Mouse (Mus musculus) midbrain, embryonic 16.5 days (tissue): ENCODE results near the gene Rsl24d1. TPM values are rescaled to one million over a fixed set of nuclear protein-coding genes. Genes with fewer than 3 reads are reported as not detected.

Experiments used
- ATAC-seq: fragments of 200-750 bp; cut with Nextera tagmentation; 2 replicates; pipeline ENCODE4 v1.8.0; 2017; ENCODE audit warnings: moderate TSS enrichment
- H3K27ac ChIP-seq: fragments of 300-500 bp; sonication (generic); 2 replicates; pipeline ENCODE4 v1.5.1; 2014; ENCODE audit warnings: mild to moderate bottlenecking, low read length, mixed read lengths
- H3K27me3 ChIP-seq: fragments of 300-500 bp; sonication (generic); 2 replicates; pipeline ENCODE4 v1.6.1; 2014; ENCODE audit warnings: low read depth, low read length, mixed read lengths; ENCODE audit not compliant: control insufficient read depth, insufficient read depth
- H3K36me3 ChIP-seq: fragments of 300-500 bp; sonication (generic); 2 replicates; pipeline ENCODE4 v1.6.1; 2014; ENCODE audit warnings: mild to moderate bottlenecking, low read length, moderate library complexity, mixed read lengths; ENCODE audit not compliant: control insufficient read depth, insufficient read depth
- H3K4me1 ChIP-seq: fragments of 300-500 bp; sonication (generic); 2 replicates; pipeline ENCODE4 v1.6.1; 2014; ENCODE audit warnings: mild to moderate bottlenecking, low read length, mixed read lengths; ENCODE audit not compliant: control insufficient read depth, insufficient read depth
- H3K4me2 ChIP-seq: fragments of 300-500 bp; sonication (generic); 2 replicates; pipeline ENCODE4 v1.6.1; 2014; ENCODE audit warnings: mild to moderate bottlenecking, low read length, mixed read lengths
- H3K4me3 ChIP-seq: fragments of 300-500 bp; sonication (generic); 2 replicates; pipeline ENCODE4 v1.5.1; 2014; ENCODE audit warnings: low read depth, mild to moderate bottlenecking, low read length, moderate library complexity, mixed read lengths
- H3K9ac ChIP-seq: fragments of 300-500 bp; sonication (generic); 2 replicates; pipeline ENCODE4 v1.6.1; 2014; ENCODE audit warnings: low read depth, low read length, mixed read lengths
- H3K9me3 ChIP-seq: fragments of 300-500 bp; sonication (generic); replicated peaks from 2 replicates; pipeline ENCODE4 v1.6.1; 2014; ENCODE audit warnings: mild to moderate bottlenecking, low read length, mixed read lengths; ENCODE audit not compliant: control insufficient read depth, poor library complexity, severe bottlenecking
- WGBS: fragments of 180-500 bp; shearing (Covaris S2); extraction: QIAGEN DNeasy Blood & Tissue Kit; methylation state at CpG from one replicate; pipeline ENCODE4 v1.1.7; 2014; 5-methylcytosine and 5-hydroxymethylcytosine counted together
- polyA plus RNA-seq: library from polyadenylated mRNA; unstranded; fragments of >200 nt; fragmentation: Nextera tagmentation; extraction: Ambion mirVana; gene quantifications from 2 replicates; pipeline ENCODE4 v1.2.1, GENCODE M21; 2015

Gene Rsl24d1
- polyA plus RNA-seq, 1 experiment from 2014 or later: 103 TPM

DNA sequence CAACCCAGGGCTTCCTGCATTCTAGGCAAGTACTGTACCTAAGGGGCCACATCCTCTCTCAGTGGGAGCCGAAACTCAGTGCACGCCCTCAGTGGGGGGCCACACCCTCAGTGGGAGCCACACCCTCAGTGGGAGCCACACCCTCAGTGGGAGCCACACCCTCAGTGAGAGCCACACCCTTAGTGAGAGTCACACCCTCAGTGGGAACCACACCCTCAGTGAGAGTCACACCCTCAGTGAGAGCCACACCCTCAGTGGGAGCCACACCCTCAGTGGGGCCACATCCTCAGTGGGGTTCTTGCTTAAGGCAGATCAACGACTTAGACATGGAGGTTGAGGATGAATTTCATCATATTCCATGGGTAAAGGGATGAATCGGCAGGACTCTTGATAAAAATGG is 44.7 kb downstream of the Rsl24d1 start:
- Histone ChIP-seq H3K9me3 (no peaks in the 10 kb centered on the region), H3K27me3 (no peaks in the 10 kb centered on the region), H3K27ac (no peak overlapping the region), H3K36me3 (no peaks in the 10 kb centered on the region), H3K4me1 (no peaks in the 10 kb centered on the region), H3K9ac (no peak overlapping the region), H3K4me2 (no peak overlapping the region), H3K4me3 (no peak overlapping the region)
- 84% methylated on average over 4 of the region's 4 CpGs for WGBS
- ATAC-seq: no peak

DNA sequence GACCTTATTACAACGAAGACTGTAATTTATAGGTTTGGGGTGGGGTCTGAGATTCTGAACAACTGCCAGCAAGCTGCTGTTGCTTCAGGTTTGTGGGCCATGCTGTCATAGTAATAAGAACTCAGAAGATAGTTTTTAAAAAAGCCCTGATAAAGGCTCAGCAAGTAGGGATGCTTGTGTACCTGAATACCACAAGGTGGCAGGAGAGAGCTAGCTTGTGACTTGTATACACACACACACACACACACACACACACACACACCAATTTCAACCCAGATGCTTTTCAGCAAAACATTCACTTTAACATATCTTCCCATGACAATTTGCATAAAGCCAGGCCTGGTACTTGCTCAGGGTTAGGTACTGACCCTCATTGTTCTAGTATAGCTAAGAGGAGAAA is 46.0 kb downstream of the Rsl24d1 start:
- no peaks in the 10 kb centered on the region for H3K9me3 ChIP-seq
- ATAC-seq: no peak
- H3K4me2 ChIP-seq: no peak overlapping the region
- no peaks in the 10 kb centered on the region for H3K36me3 ChIP-seq
- no peak overlapping the region for H3K9ac ChIP-seq
- H3K4me3 ChIP-seq: no peak overlapping the region
- WGBS: 54% methylated on average over 1 of the region's 1 CpGs
- H3K4me1 ChIP-seq: no peaks in the 10 kb centered on the region
- H3K27ac ChIP-seq: no peak overlapping the region
- H3K27me3 ChIP-seq: no peaks in the 10 kb centered on the region

DNA sequence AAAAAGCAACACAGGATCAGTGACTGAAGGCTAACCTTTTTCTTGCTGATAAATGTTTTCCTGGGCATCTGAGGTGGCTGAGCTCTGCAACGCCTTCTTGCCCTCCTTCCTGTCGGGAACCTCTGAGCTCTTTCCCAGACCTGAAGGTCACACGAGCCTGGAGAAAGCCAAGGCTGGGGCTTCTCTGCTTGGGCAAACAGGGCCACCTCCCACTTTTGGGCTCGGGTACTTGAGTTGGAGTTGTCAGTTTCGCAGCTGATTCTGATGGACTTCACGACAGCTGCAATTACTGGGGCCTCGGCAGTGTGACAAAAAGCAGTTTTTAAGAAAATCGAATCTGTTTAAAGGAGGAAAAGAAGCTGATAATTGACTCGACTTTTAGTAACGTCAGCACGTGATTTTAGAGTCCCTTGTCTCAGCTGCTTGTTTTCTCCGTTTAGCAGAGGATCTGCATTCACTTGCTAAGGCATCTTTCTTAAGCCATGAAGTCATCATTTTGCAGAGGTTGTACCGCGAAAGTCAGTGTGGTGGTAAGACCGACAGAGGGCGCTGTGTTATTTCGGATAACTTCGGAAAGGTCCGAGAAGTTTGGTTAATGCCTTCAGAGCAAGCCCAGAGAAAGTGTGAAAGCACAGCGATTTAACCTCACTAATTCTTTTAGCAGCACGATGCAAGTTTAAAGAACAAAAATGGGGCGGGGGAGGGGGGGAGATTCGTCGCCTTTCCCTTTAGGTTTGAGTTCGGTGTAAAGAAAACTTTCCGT is 49.5 kb downstream of the Rsl24d1 start:
- Histone ChIP-seq H3K27me3 (no peaks in the 10 kb centered on the region), H3K27ac (no peak overlapping the region), H3K4me3 (no peak overlapping the region), H3K9ac (0 out of 2 replicates have a peak overlapping the region, but pooled peaks have one; percentile 21), H3K4me1 (no peaks in the 10 kb centered on the region), H3K4me2 (peak overlapping the region; percentile 42), H3K36me3 (no peaks in the 10 kb centered on the region), H3K9me3 (no peaks in the 10 kb centered on the region)
- ATAC-seq: peak; percentile 84
- WGBS: 20% methylated on average over 26 of the region's 26 CpGs

DNA sequence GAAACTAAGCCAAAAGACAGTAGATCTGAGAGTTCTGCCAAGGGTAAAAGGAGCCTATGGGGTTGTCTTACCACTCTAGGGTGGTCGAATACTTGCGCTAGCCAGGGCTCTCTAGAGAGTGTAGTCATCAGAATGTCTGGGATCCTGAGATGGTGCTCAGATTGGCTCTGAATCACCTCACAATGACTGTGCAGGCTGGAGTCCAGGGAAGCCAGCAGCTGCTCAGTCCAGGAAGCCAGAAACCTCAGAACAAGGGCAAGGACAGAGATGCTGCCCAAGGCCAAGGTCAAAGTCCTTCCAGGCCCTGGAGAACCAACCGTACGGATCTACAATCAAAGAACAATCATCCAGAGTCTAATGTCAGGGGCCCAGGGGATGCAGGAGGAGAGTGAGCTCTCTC is 52.4 kb downstream of the Rsl24d1 start:
- WGBS: 86% methylated on average over 4 of the region's 4 CpGs
- Histone ChIP-seq H3K4me2 (no peak overlapping the region), H3K27me3 (no peaks in the 10 kb centered on the region), H3K9ac (no peak overlapping the region), H3K27ac (no peak overlapping the region), H3K4me3 (no peak overlapping the region), H3K9me3 (no peaks in the 10 kb centered on the region), H3K4me1 (no peaks in the 10 kb centered on the region), H3K36me3 (no peaks in the 10 kb centered on the region)
- no peak for ATAC-seq

Other genes starting within 250 kb of the Rsl24d1 start
- gene Pygo1, start 187.8 kb upstream of the Rsl24d1 start, polyA plus RNA-seq: 13.5 and 14.2 TPM in 2 replicates
- 2.6 and 2.8 TPM in 2 replicates for gene Dyx1c1, start 154.6 kb upstream of the Rsl24d1 start, polyA plus RNA-seq
- gene Gm44503, start 154.6 kb upstream of the Rsl24d1 start, polyA plus RNA-seq: not detected in 2 replicates
- gene Ccpg1os, start 128.0 kb upstream of the Rsl24d1 start, polyA plus RNA-seq: 24.2 and 24.9 TPM in 2 replicates
- 51.8 and 52.3 TPM in 2 replicates for gene Ccpg1, start 128.0 kb upstream of the Rsl24d1 start, polyA plus RNA-seq
- gene Pigb, start 73.0 kb upstream of the Rsl24d1 start, polyA plus RNA-seq: 14.9 and 18.6 TPM in 2 replicates
- gene Rab27a, start 68.6 kb upstream of the Rsl24d1 start, polyA plus RNA-seq: 3.3 and 3.6 TPM in 2 replicates
- gene Khdc3, start 11.6 kb upstream of the Rsl24d1 start, polyA plus RNA-seq: 0.24 and 0.25 TPM in 2 replicates
- not detected in 2 replicates for gene Gm20509, start 11.0 kb upstream of the Rsl24d1 start, polyA plus RNA-seq